ENCODE assay signal across 9 mouse cellular contexts in genomic region chr19:37529975-37530515, GRCm38 (mm10). TPM values are rescaled to one million over a fixed set of nuclear protein-coding genes. Genes with fewer than 3 reads are reported as not detected.
DNase-seq lines count a peak whose midpoint lies in the region; ATAC-seq and TF ChIP-seq lines count a peak whose summit lies in the region.
"Had no signal": no experiment of that assay in that cellular context is flagged by ENCODE, and none has a peak within 500 bp of the region (broad histone marks: within the 10 kb centered on the region; RNA-seq: fewer than 3 reads in every experiment).

No protein-coding gene starts in this region.

- no peak overlapping the region for H3K9ac ChIP-seq in heart, adult 2 months (ENCODE audit: low read depth, low read length)
- H3K9ac ChIP-seq in heart, embryonic 12.5 days, result no peak overlapping the region
- H3K9ac ChIP-seq in neural tube, embryonic 14.5 days (replicated peaks; ENCODE audit: low read depth, low read length), result no peak overlapping the region
- H3K9ac ChIP-seq: lung, embryonic 15.5 days had no signal

- peak; percentile 89 for TF ChIP-seq CTCF in heart, adult 2 months (IDR thresholded peaks at IDR 0.05)

- no peaks in the 10 kb centered on the region for H3K79me2 ChIP-seq in heart, adult 2 months (replicated peaks; ENCODE audit: control insufficient read depth, insufficient read depth, low read length)

- no peak for DNase-seq in heart, adult 2 months
- DNase-seq in 416B (ENCODE audit: low read depth), result peak; percentile 87
- DNase-seq in ES-CJ7 (ENCODE audit: low read depth, low spot score), result peak; percentile 56
- peak; percentile 84 for DNase-seq in embryo, embryonic 10.5 days (ENCODE audit: low spot score)
- peak; percentile 45 for DNase-seq in left cerebral cortex, postnatal 4 days
- no peak for DNase-seq in urinary bladder, adult 2 months (ENCODE audit: low spot score)

- no peak for ATAC-seq in heart, embryonic 12.5 days (ENCODE audit: insufficient number of reproducible peaks, low FRiP score)
- ATAC-seq in neural tube, embryonic 14.5 days (ENCODE audit: low read depth), result peak; percentile 63; the same call in 1 of the 2 replicates

- no peak overlapping the region for H3K4me2 ChIP-seq in heart, embryonic 12.5 days
- no peak overlapping the region for H3K4me2 ChIP-seq in neural tube, embryonic 14.5 days (ENCODE audit: low read depth, low read length)
- H3K4me2 ChIP-seq: lung, embryonic 15.5 days had no signal

- TF ChIP-seq POLR2A in heart, adult 2 months (IDR thresholded peaks at IDR 0.05; ENCODE audit: insufficient read depth, low read depth, low read length), result no peak

- no peaks in the 10 kb centered on the region; the same call in 1 of the 2 replicates for H3K4me1 ChIP-seq in heart, adult 2 months (ENCODE audit: control insufficient read depth, insufficient read depth, low read length)
- 0 out of 2 replicates have a peak, but pooled peaks cover 3% of the 10 kb centered on the region for H3K4me1 ChIP-seq in heart, embryonic 12.5 days (replicated peaks)
- H3K4me1 ChIP-seq in neural tube, embryonic 14.5 days (ENCODE audit: control insufficient read depth, insufficient read depth, low read length), result no peaks in the 10 kb centered on the region
- H3K4me1 ChIP-seq: lung, embryonic 15.5 days had no signal

- no peaks in the 10 kb centered on the region for H3K27me3 ChIP-seq in heart, adult 2 months (ENCODE audit: control insufficient read depth, insufficient read depth, low read length)
- peaks cover 16% of the 10 kb centered on the region; the same call in 1 of the 2 replicates for H3K27me3 ChIP-seq in heart, embryonic 12.5 days (replicated peaks)
- no peaks in the 10 kb centered on the region for H3K27me3 ChIP-seq in neural tube, embryonic 14.5 days (ENCODE audit: control insufficient read depth, insufficient read depth, low read length)
- H3K27me3 ChIP-seq: lung, embryonic 15.5 days had no signal

- intact Hi-C loops in heart, adult 2 months (cut with DNase I), result loop anchor here (1.0 to 5.0 kb wide), 3 partner anchors 13 to 93 kb away; no protein-coding TSS in a partner anchor
- intact Hi-C loops in left cerebral cortex, postnatal 4 days (cut with DNase I), result no loop called here

- 0 out of 2 replicates have a peak, but pooled peaks cover 2% of the 10 kb centered on the region for H3K9me3 ChIP-seq in heart, embryonic 12.5 days (replicated peaks)
- H3K9me3 ChIP-seq in neural tube, embryonic 14.5 days (ENCODE audit: control insufficient read depth, low read length), result no peaks in the 10 kb centered on the region
- H3K9me3 ChIP-seq: lung, embryonic 15.5 days had no signal

- no peak for TF ChIP-seq EP300 in heart, adult 2 months (IDR thresholded peaks at IDR 0.05; ENCODE audit: insufficient read depth, low read depth, low read length)

- H3K36me3 ChIP-seq in heart, adult 2 months (ENCODE audit: control insufficient read depth, insufficient read depth, low read length), result no peaks in the 10 kb centered on the region
- no peaks in the 10 kb centered on the region for H3K36me3 ChIP-seq in heart, embryonic 12.5 days
- H3K36me3 ChIP-seq in neural tube, embryonic 14.5 days (ENCODE audit: control insufficient read depth, insufficient read depth, low read length), result no peaks in the 10 kb centered on the region
- H3K36me3 ChIP-seq: lung, embryonic 15.5 days had no signal

- H3K27ac ChIP-seq in heart, adult 2 months, result no peak overlapping the region
- no peak overlapping the region for H3K27ac ChIP-seq in heart, embryonic 12.5 days (ENCODE audit: poor library complexity, severe bottlenecking)
- H3K27ac ChIP-seq in neural tube, embryonic 14.5 days (ENCODE audit: low read depth, low read length), result no peak overlapping the region

- H3K4me3 ChIP-seq in heart, adult 2 months, result no peak overlapping the region
- no peak overlapping the region for H3K4me3 ChIP-seq in heart, embryonic 12.5 days
- no peak overlapping the region for H3K4me3 ChIP-seq in neural tube, embryonic 14.5 days (ENCODE audit: low read depth, low read length)
- H3K4me3 ChIP-seq: lung, embryonic 15.5 days had no signal

- WGBS in heart, adult 2 months, result 21% methylated on average over 7 of the region's 7 CpGs
- 31% methylated on average over 7 of the region's 7 CpGs for WGBS in heart, embryonic 12.5 days
- whole genome bisulfite sequencing in neural tube, embryonic 14.5 days, result 41% methylated on average over 7 of the region's 7 CpGs

RNA-seq across cellular contexts. Expression of gene Exoc6, which starts 20.2 kb away (rescaled TPM):
- 10 to 100 TPM; 29.8 to 34.2 TPM for total RNA-seq in heart, adult 2 months (2021)
- polyA plus RNA-seq in heart, adult 2 months (2012; rRNA removed), result 13.8 and 19.8 TPM in 2 replicates
- polyA plus RNA-seq in heart, embryonic 12.5 days (2016; fragmentation: Nextera tagmentation; extraction: Ambion mirVana), result 21.7 and 21.8 TPM in 2 replicates
- 10 to 100 TPM; 54.5 to 55.5 TPM for total RNA-seq in left cerebral cortex, postnatal 4 days (2021)
- 26.5 and 27.0 TPM in 2 replicates for polyA plus RNA-seq in neural tube, embryonic 14.5 days (2014; fragmentation: Nextera tagmentation; extraction: Ambion mirVana)
- 16.4 and 17.1 TPM in 2 replicates for polyA plus RNA-seq in urinary bladder, adult 2 months (2012; rRNA removed)

Comparison
In these comparisons a context has a peak if more than half of its experiments do, and no peak if none do; other contexts are left out.
1. DNase-seq: peak in 416B (single experiment), ES-CJ7 (single experiment), embryo, embryonic 10.5 days (single experiment) and left cerebral cortex, postnatal 4 days (single experiment); none in heart, adult 2 months (0 of 2) and urinary bladder, adult 2 months (single experiment).